Mouse (Mus musculus) layer of hippocampus, adult 11-12 months (tissue): ENCODE data around the gene Isoc2a.
"Not testable (repeated sequence)": the region's sequence is repeated elsewhere in the genome, so short reads cannot be mapped to it uniquely, and the experiment has no call there.

Experiments used
- DNase-seq: peaks from one replicate; pipeline ENCODE4 v3.0.0; 2022; ENCODE audit warnings: low spot score

Gene Isoc2a

GRCm38 (mm10) chr7:4876753-4877221 lies at the start of gene Isoc2a:
Isoc2a (plus strand) TSS chr7:4877153.
- peak; percentile 90 for DNase-seq

- no peak for DNase-seq
Measured at GRCm38 (mm10) chr7:4830476-4830875, 46.5 kb upstream of the Isoc2a start.

GRCm38 (mm10) chr7:4835631-4836327 lies 41.2 kb upstream of the Isoc2a start:
- DNase-seq, result peak; percentile 32

GRCm38 (mm10) chr7:4836351-4836792 lies 40.6 kb upstream of the Isoc2a start:
- DNase-seq, result peak; percentile 40

GRCm38 (mm10) chr7:4837639-4838038 lies 39.3 kb upstream of the Isoc2a start:
- no peak for DNase-seq

- DNase-seq, result peak; percentile 67
Measured at GRCm38 (mm10) chr7:4842077-4842476, 34.9 kb upstream of the Isoc2a start.

- DNase-seq, result peak; percentile 60
Measured at GRCm38 (mm10) chr7:4842634-4843131, 34.3 kb upstream of the Isoc2a start.

GRCm38 (mm10) chr7:4843604-4844244 lies 33.2 kb upstream of the Isoc2a start:
- DNase-seq, result peak; percentile 85

- DNase-seq, result no peak
Measured at GRCm38 (mm10) chr7:4844245-4844916, 32.6 kb upstream of the Isoc2a start, which contains the start of gene Shisa7. Shisa7 (minus strand) TSS chr7:4844696.

- DNase-seq, result peak; percentile 91
Measured at GRCm38 (mm10) chr7:4844917-4845309, 32.0 kb upstream of the Isoc2a start.

- DNase-seq, result no peak
Measured at GRCm38 (mm10) chr7:4849372-4849771, 27.6 kb upstream of the Isoc2a start.

GRCm38 (mm10) chr7:4850621-4851314 lies 26.2 kb upstream of the Isoc2a start:
- no peak for DNase-seq

- no peak for DNase-seq
Measured at GRCm38 (mm10) chr7:4851315-4851688, 25.7 kb upstream of the Isoc2a start.

GRCm38 (mm10) chr7:4853613-4854012 lies 23.3 kb upstream of the Isoc2a start:
- DNase-seq, result no peak

GRCm38 (mm10) chr7:4856508-4856907 lies 20.4 kb upstream of the Isoc2a start:
- DNase-seq, result no peak

GRCm38 (mm10) chr7:4857321-4857720 lies 19.6 kb upstream of the Isoc2a start:
- no peak for DNase-seq

- no peak for DNase-seq
Measured at GRCm38 (mm10) chr7:4859418-4859978, 17.5 kb upstream of the Isoc2a start.

GRCm38 (mm10) chr7:4860926-4861325 lies 16.0 kb upstream of the Isoc2a start:
- DNase-seq, result not testable (repeated sequence)

- no peak for DNase-seq
Measured at GRCm38 (mm10) chr7:4863041-4863440, 13.9 kb upstream of the Isoc2a start.

- no peak for DNase-seq
Measured at GRCm38 (mm10) chr7:4863541-4864080, 13.3 kb upstream of the Isoc2a start.

GRCm38 (mm10) chr7:4864130-4864845 lies 12.7 kb upstream of the Isoc2a start:
- DNase-seq, result no peak
